Mouse (Mus musculus) G1E (cell line): ENCODE results near the gene Ppp1r1b.

ENCODE experiments used
- CTCF ChIP-seq: IDR thresholded peaks from 2 replicates; pipeline ENCODE4 v1.5.1; 2012; ENCODE audit warnings: low read depth, low read length, inconsistent platforms, mixed read lengths
- GATA1 ChIP-seq: IDR thresholded peaks from 2 replicates; pipeline ENCODE4 v1.6.1; 2012; ENCODE audit warnings: borderline replicate concordance, low read length, inconsistent platforms, mixed read lengths
- GATA2 ChIP-seq: IDR thresholded peaks from 2 replicates; pipeline ENCODE4 v1.6.1; 2012; ENCODE audit warnings: low read depth, low read length, inconsistent platforms, borderline replicate concordance
- POLR2AphosphoS5 ChIP-seq: IDR thresholded peaks from 2 replicates; pipeline ENCODE4 v1.6.1; 2012; ENCODE audit warnings: low read depth, low read length, inconsistent platforms; ENCODE audit not compliant: insufficient replicate concordance
- TAL1 ChIP-seq: conservative IDR thresholded peaks from 2 replicates; pipeline ENCODE4 v1.6.1; 2012; ENCODE audit warnings: low read depth, low read length, inconsistent platforms, mixed read lengths

- TF ChIP-seq CTCF (no peak), POLR2AphosphoS5 (no peak), GATA1 (no peak), TAL1 (no peak), GATA2 (no peak)
Measured at GRCm38 (mm10) chr11:98352272-98352990, 4.2 kb downstream of the Ppp1r1b start.
